ENCODE assay signal across 23 mouse cellular contexts in genomic region chr4:97860376-97860775, GRCm38 (mm10).
DNase-seq lines count a peak whose midpoint lies in the region; ATAC-seq and TF ChIP-seq lines count a peak whose summit lies in the region.
"Had no signal": no experiment of that assay in that cellular context is flagged by ENCODE, and none has a peak within 500 bp of the region (broad histone marks: within the 10 kb centered on the region; RNA-seq: fewer than 3 reads in every experiment).

No protein-coding gene starts in this region.

- no peaks in the 10 kb centered on the region for H3K27me3 ChIP-seq in kidney, embryonic 15.5 days
- no peaks in the 10 kb centered on the region for H3K27me3 ChIP-seq in lung, postnatal 0 days (replicated peaks; ENCODE audit: insufficient read depth, low read length)
- H3K27me3 ChIP-seq: embryonic facial prominence, embryonic 12.5 days; forebrain, embryonic 12.5 days; heart, embryonic 13.5 days; liver, embryonic 15.5 days had no signal

- 35% methylated on average over 3 of the region's 3 CpGs for WGBS in kidney, embryonic 15.5 days
- 49% methylated on average over 3 of the region's 3 CpGs for WGBS in lung, postnatal 0 days

- 0 out of 2 replicates have a peak, but pooled peaks have one; percentile 36 for ATAC-seq in kidney, embryonic 15.5 days (replicated peaks; ENCODE audit: low FRiP score)
- peak; percentile 43 for ATAC-seq in lung, postnatal 0 days
- no peak for ATAC-seq in inflammation-experienced regulatory T-cells, adult 6 months
- ATAC-seq: hindbrain, embryonic 16.5 days had no signal

- no peak for TF ChIP-seq EP300 in lung, postnatal 0 days (IDR thresholded peaks at IDR 0.05)

- H3K9ac ChIP-seq in kidney, embryonic 15.5 days = no peak overlapping the region
- H3K9ac ChIP-seq in lung, postnatal 0 days (replicated peaks; ENCODE audit: low read depth) = no peak overlapping the region
- H3K9ac ChIP-seq: embryonic facial prominence, embryonic 12.5 days; forebrain, embryonic 12.5 days; heart, embryonic 13.5 days; liver, embryonic 15.5 days had no signal

- H3K36me3 ChIP-seq in kidney, embryonic 15.5 days = no peaks in the 10 kb centered on the region
- no peaks in the 10 kb centered on the region for H3K36me3 ChIP-seq in lung, postnatal 0 days (ENCODE audit: insufficient read depth, low read length)
- H3K36me3 ChIP-seq: embryonic facial prominence, embryonic 12.5 days; forebrain, embryonic 12.5 days; hindbrain, embryonic 10.5 days; limb, embryonic 10.5 days; liver, embryonic 15.5 days had no signal

- no peak overlapping the region for H3K4me3 ChIP-seq in kidney, embryonic 15.5 days (replicated peaks)
- H3K4me3 ChIP-seq in lung, postnatal 0 days (ENCODE audit: low read depth, low read length) = no peak overlapping the region
- H3K4me3 ChIP-seq: embryonic facial prominence, embryonic 12.5 days; erythroblast, embryonic 14.5 days; forebrain, embryonic 12.5 days; heart, embryonic 13.5 days; hindbrain, embryonic 10.5 days; limb, embryonic 10.5 days; liver, embryonic 15.5 days had no signal

- DNase-seq in heart, adult 8-10 months (ENCODE audit: low spot score) = peak; percentile 39
- DNase-seq in heart, postnatal 4 days = no peak
- DNase-seq in kidney, adult 11 months = no peak
- DNase-seq in lung, postnatal 0 days (ENCODE audit: low spot score) = peak; percentile 45
- DNase-seq in lung, adult 18-20 months = no peak
- peak; percentile 56 for DNase-seq in induced T-regulatory cell, adult 2 months (ENCODE audit: low read depth)
- DNase-seq: adrenal gland, postnatal 10 days; cerebellum, adult 18-20 months; cerebellum, postnatal 14 days; liver; lung, postnatal 14 days; thymus, adult 2 months had no signal

- no peaks in the 10 kb centered on the region for H3K9me3 ChIP-seq in kidney, embryonic 15.5 days (replicated peaks)
- no peaks in the 10 kb centered on the region for H3K9me3 ChIP-seq in lung, postnatal 0 days (ENCODE audit: low read length)
- H3K9me3 ChIP-seq: embryonic facial prominence, embryonic 12.5 days; forebrain, embryonic 12.5 days; heart, embryonic 13.5 days; hindbrain, embryonic 10.5 days; limb, embryonic 10.5 days; liver, embryonic 15.5 days had no signal

- no peak for TF ChIP-seq CTCF in lung, postnatal 0 days (IDR thresholded peaks at IDR 0.05)

- H3K27ac ChIP-seq in kidney, embryonic 15.5 days = no peak overlapping the region
- H3K27ac ChIP-seq in lung, postnatal 0 days (ENCODE audit: low read length) = no peak overlapping the region
- H3K27ac ChIP-seq: embryonic facial prominence, embryonic 12.5 days; hindbrain, embryonic 10.5 days; limb, embryonic 10.5 days; liver, embryonic 15.5 days had no signal

- no peak overlapping the region for H3K4me2 ChIP-seq in kidney, embryonic 15.5 days
- H3K4me2 ChIP-seq in lung, postnatal 0 days (replicated peaks; ENCODE audit: low read depth, low read length) = no peak overlapping the region
- H3K4me2 ChIP-seq: embryonic facial prominence, embryonic 12.5 days; forebrain, embryonic 12.5 days; heart, embryonic 13.5 days; liver, embryonic 15.5 days; midbrain, embryonic 11.5 days had no signal

- H3K4me1 ChIP-seq in kidney, embryonic 15.5 days = peaks cover 14% of the 10 kb centered on the region; the same call in 1 of the 2 replicates
- peaks cover 7% of the 10 kb centered on the region; the same call in 1 of the 2 replicates for H3K4me1 ChIP-seq in lung, postnatal 0 days (ENCODE audit: insufficient read depth, low read depth, low read length)
- H3K4me1 ChIP-seq: limb, embryonic 10.5 days had no signal

Comparison
In these comparisons a context has a peak if more than half of its experiments do, and no peak if none do; other contexts are left out.
1. DNase-seq: peak in heart, adult 8-10 months (single experiment), lung, postnatal 0 days (single experiment) and induced T-regulatory cell, adult 2 months (single experiment); none in heart, postnatal 4 days (single experiment), kidney, adult 11 months (single experiment) and lung, adult 18-20 months (0 of 2).